Mouse (Mus musculus) cerebellum, adult 2 months (tissue): ENCODE results near the gene Gstp1. TPM values are rescaled to one million over a fixed set of nuclear protein-coding genes. Genes with fewer than 3 reads are reported as not detected.

ENCODE experiments used
- DNase-seq, 2 experiments: peaks; one replicate each; pipeline ENCODE4 v3.0.0; 2021
- H3K27ac ChIP-seq: fragments of 200-500 bp; 2 replicates; pipeline ENCODE4 v1.5.1; 2012; ENCODE audit warnings: low read length, control low read depth, inconsistent platforms; ENCODE audit not compliant: insufficient read depth
- H3K27me3 ChIP-seq: fragments of 200-500 bp; 2 replicates; pipeline ENCODE4 v1.6.1; 2012; ENCODE audit warnings: inconsistent platforms, mild to moderate bottlenecking, low read length, moderate library complexity; ENCODE audit not compliant: control insufficient read depth, insufficient read depth
- H3K4me1 ChIP-seq: fragments of 200-500 bp; 2 replicates; pipeline ENCODE4 v1.6.1; 2011; ENCODE audit warnings: low read length; ENCODE audit not compliant: control insufficient read depth, insufficient read depth
- H3K4me3 ChIP-seq: fragments of 200-500 bp; replicated peaks from 2 replicates; pipeline ENCODE3; 2011; ENCODE audit warnings: mild to moderate bottlenecking, low read depth, low read length, control low read depth; ENCODE audit not compliant: insufficient read depth
- CTCF ChIP-seq: fragments of 200-500 bp; IDR thresholded peaks from 2 replicates; pipeline ENCODE4 v1.5.1; 2011; ENCODE audit warnings: low read depth, mild to moderate bottlenecking, control low read depth, low read length, moderate library complexity, borderline replicate concordance; ENCODE audit not compliant: insufficient read depth
- POLR2A ChIP-seq: fragments of 200-500 bp; IDR thresholded peaks from 2 replicates; pipeline ENCODE4 v1.6.1; 2011; ENCODE audit warnings: low read length, control low read depth, borderline replicate concordance; ENCODE audit not compliant: insufficient read depth
- WGBS: fragments of 180-500 bp; shearing (Covaris S2); methylation state at CpG from one replicate; pipeline ENCODE4 v1.1.7; 2018; 5-methylcytosine and 5-hydroxymethylcytosine counted together
- polyA plus RNA-seq: library from polyadenylated mRNA; depleted of rRNA; stranded (reverse); fragments of >200 nt; gene quantifications from 2 replicates; pipeline ENCODE4 v1.2.3, GENCODE M21; 2012

The Gstp1 gene
- polyA plus RNA-seq, 1 experiment: 561 TPM

DNA sequence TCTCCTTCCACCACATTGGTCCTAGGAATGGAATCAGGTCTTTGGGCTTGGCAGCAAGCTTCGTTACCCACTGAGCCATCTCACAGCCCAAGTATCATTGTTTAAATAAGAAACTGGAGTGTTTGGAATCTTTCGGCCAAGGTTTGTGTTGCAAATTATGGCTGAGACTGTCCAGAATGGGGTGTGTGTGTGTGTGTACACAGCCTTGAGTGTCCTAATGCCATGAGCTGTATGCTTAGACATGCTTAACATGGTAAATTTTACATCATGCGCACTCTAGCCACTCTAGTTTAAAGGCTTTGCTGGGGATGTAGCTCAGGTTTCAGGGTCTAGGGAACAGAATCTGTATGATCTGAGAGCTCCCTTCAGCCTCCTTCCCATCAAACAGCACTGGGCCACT is 42.3 kb downstream of the Gstp1 start:
- TF ChIP-seq POLR2A (no peak), CTCF (no peak)
- no peaks in the 10 kb centered on the region for H3K27me3 ChIP-seq
- H3K4me1 ChIP-seq: no peaks in the 10 kb centered on the region
- no peak overlapping the region for H3K27ac ChIP-seq
- H3K4me3 ChIP-seq: no peak overlapping the region
- 90% methylated on average over 3 of the region's 3 CpGs for WGBS
- DNase-seq: no peak

DNA sequence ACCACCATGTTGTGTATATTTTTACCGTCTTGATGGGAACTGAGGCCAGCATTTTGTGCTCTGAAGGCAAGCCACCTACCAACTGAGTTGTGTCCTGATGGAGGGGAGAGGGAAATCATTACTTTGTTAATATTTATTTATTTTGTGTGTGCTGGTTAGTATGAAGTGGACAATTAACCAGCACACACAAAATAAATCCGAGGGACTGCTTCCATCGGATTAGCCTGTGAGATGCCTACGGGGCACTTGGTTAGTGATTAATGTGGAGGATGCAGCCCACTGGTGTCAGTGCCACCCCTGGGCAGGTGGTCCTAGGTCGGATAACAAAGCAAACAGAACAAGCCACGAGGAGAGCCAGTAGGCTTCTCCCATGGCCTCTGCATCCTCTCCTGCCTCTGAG is 42.9 kb downstream of the Gstp1 start:
- no peak for DNase-seq
- no peaks in the 10 kb centered on the region for H3K27me3 ChIP-seq
- 66% methylated on average over 6 of the region's 6 CpGs for WGBS
- H3K4me1 ChIP-seq: no peaks in the 10 kb centered on the region
- H3K27ac ChIP-seq: no peak overlapping the region
- no peak for TF ChIP-seq POLR2A
- no peak for TF ChIP-seq CTCF
- no peak overlapping the region for H3K4me3 ChIP-seq

DNA sequence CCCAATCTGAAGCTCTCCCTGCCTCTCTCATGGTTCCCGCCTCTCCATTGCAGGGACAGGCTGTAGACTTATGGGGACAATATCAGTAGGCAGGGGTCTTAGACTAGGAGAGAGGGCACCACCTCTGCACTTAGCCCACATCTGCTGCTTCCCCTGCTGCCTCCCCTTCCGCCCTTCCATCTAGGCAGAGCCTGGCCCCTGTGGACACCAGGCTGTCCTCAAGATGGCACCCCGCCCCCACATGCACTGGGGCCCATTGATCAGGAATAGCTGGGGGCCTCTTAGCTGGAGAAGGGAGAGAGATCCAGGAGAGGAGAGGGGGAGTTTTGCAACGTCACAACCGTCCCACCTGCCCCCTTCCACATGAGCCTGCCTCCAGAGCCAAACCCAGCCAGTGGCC is 45.4 kb downstream of the Gstp1 start, which contains the start of gene Tbx10:
TSS of gene Tbx10 (plus strand) at position 337 of the 400 bp plus-strand sequence.
- no peak within 1 kb of the TSS for H3K4me3 ChIP-seq
- DNase-seq: no peak
- no peak for TF ChIP-seq POLR2A
- no peak for TF ChIP-seq CTCF
- H3K27me3 ChIP-seq: no peaks in the 10 kb centered on the region
- no peak within 1 kb of the TSS for H3K27ac ChIP-seq
- 45% methylated on average over 5 of the region's 5 CpGs for WGBS
- H3K4me1 ChIP-seq: no peaks in the 10 kb centered on the region

DNA sequence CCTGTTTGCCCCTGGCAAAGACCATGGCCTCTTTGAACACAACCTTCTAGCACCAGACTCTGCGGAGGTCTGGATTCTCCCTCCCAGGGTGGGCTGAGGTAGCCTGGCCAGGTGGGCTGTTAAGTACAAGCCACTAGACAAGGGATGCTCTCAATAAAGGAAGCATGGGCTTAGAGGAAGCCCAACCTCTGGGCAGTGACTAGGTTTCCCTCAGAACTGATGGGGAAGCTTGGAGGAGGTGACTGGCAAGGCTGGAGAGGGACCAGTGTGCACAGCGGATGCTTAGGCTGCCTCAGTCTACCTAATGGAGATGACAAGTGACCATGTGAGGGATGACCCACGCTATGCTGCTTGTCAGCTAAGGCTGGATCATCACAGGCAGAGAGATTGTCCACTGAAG is 45.8 kb downstream of the Gstp1 start:
- TF ChIP-seq CTCF (no peak), POLR2A (no peak)
- 83% methylated on average over 3 of the region's 3 CpGs for WGBS

DNA sequence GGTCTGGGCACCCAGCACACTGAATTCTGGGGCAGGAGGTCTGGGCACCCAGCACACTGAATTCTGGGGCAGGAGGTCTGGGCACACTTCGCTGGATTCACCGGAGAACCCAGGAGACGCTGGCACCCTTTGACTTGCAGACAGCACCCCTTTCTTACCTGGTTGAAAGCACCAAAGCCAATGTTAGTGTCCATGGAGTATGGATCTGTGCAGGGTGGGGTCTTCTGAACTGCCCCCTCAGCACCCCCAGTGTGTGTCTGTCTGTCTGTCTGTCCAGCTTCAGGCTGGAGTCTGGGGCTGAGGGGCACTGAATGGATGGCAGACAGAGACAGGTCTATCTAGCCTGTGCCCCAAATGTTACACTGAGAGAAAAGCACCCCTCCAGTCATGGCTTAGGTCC is 46.2 kb downstream of the Gstp1 start:
- WGBS: 87% methylated on average over 3 of the region's 3 CpGs
- TF ChIP-seq POLR2A: no peak
- TF ChIP-seq CTCF: no peak
- no peak overlapping the region for H3K4me3 ChIP-seq

More for the DNA sequence above, 45.8 kb downstream of the Gstp1 start:
- Histone ChIP-seq H3K4me3 (no peak overlapping the region), H3K4me1 (no peaks in the 10 kb centered on the region), H3K27me3 (no peaks in the 10 kb centered on the region), H3K27ac (no peak overlapping the region)
- no peak for DNase-seq

GRCm38 (mm10) chr19:3990804-3991203 is 47.0 kb downstream of the Gstp1 start:
- Histone ChIP-seq H3K4me1 (no peaks in the 10 kb centered on the region), H3K27me3 (no peaks in the 10 kb centered on the region), H3K27ac (no peak overlapping the region), H3K4me3 (no peak overlapping the region)
- no peak for TF ChIP-seq POLR2A
- TF ChIP-seq CTCF: no peak
- no peak for DNase-seq
- WGBS: 59% methylated on average over 6 of the region's 6 CpGs

More for the DNA sequence above, 46.2 kb downstream of the Gstp1 start:
- DNase-seq: no peak
- Histone ChIP-seq H3K27me3 (no peaks in the 10 kb centered on the region), H3K27ac (no peak overlapping the region), H3K4me1 (no peaks in the 10 kb centered on the region)

GRCm38 (mm10) chr19:3988750-3989149 is 49.0 kb downstream of the Gstp1 start:
- TF ChIP-seq CTCF (no peak), POLR2A (no peak)
- DNase-seq: no peak
- WGBS: 87% methylated on average over 4 of the region's 4 CpGs

DNA sequence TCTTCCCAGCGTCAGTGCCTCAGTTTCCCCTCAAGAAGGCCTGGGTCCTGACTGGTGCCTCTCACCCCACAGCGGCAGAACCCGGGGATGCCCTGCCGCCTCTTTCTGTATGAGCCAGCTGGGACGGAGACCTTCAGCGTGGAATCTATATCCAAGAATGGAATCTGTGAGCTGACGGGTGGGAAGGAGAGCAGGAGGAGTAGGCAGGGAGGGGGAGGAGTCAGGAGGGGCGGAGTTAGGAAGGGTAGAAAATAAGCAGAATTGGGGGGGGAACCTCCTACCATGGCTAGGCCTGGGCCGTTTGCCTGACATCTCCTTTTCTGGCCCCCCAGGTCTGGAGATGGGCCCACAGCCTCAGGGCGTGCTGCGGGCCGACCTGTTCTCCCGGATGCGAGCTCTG is 49.7 kb downstream of the Gstp1 start:
- Histone ChIP-seq H3K27ac (no peak overlapping the region), H3K4me3 (no peak overlapping the region), H3K4me1 (peaks cover 13% of the 10 kb centered on the region), H3K27me3 (no peaks in the 10 kb centered on the region)
- DNase-seq: no peak
- 87% methylated on average over 14 of the region's 14 CpGs for WGBS
- TF ChIP-seq CTCF (no peak), POLR2A (no peak)

More at GRCm38 (mm10) chr19:3988750-3989149, 49.0 kb downstream of the Gstp1 start:
- peaks cover 13% of the 10 kb centered on the region for H3K4me1 ChIP-seq
- no peak overlapping the region for H3K27ac ChIP-seq
- no peak overlapping the region for H3K4me3 ChIP-seq
- no peaks in the 10 kb centered on the region for H3K27me3 ChIP-seq
